Mouse (Mus musculus) neural tube, embryonic 11.5 days (tissue): Measurements from ENCODE around the gene Rpl13. TPM values are rescaled to one million over a fixed set of nuclear protein-coding genes. Genes with fewer than 3 reads are reported as not detected.

Experiments used
- ATAC-seq: fragments of 200-750 bp; cut with Nextera tagmentation; 2 replicates; pipeline ENCODE4 v1.8.0; 2017; ENCODE audit warnings: moderate number of reproducible peaks, mild to moderate bottlenecking, moderate TSS enrichment, moderate library complexity; ENCODE audit not compliant: insufficient read depth, low FRiP score, low TSS enrichment
- DNase-seq: peaks from one replicate; pipeline ENCODE4 v3.0.0-alpha.2; 2015; ENCODE audit warnings: low spot score
- H3K27ac ChIP-seq: fragments of 300-500 bp; sonication (generic); 2 replicates; pipeline ENCODE4 v1.5.1; 2014; ENCODE audit warnings: low read depth, mild to moderate bottlenecking, low read length
- H3K27me3 ChIP-seq: fragments of 300-500 bp; sonication (generic); 2 replicates; pipeline ENCODE4 v1.6.1; 2014; ENCODE audit warnings: mild to moderate bottlenecking, low read length, mixed read lengths; ENCODE audit not compliant: control insufficient read depth, insufficient read depth
- H3K36me3 ChIP-seq: fragments of 300-500 bp; sonication (generic); 2 replicates; pipeline ENCODE4 v1.6.1; 2014; ENCODE audit warnings: mild to moderate bottlenecking, low read length, moderate library complexity, mixed read lengths; ENCODE audit not compliant: control insufficient read depth, insufficient read depth
- H3K4me1 ChIP-seq: fragments of 300-500 bp; sonication (generic); 2 replicates; pipeline ENCODE4 v1.6.1; 2014; ENCODE audit warnings: low read length, mixed read lengths; ENCODE audit not compliant: control insufficient read depth, insufficient read depth
- H3K4me2 ChIP-seq: fragments of 300-500 bp; sonication (generic); 2 replicates; pipeline ENCODE4 v1.6.1; 2014; ENCODE audit warnings: low read depth, mild to moderate bottlenecking, moderate library complexity
- H3K4me3 ChIP-seq: fragments of 300-500 bp; sonication (generic); 2 replicates; pipeline ENCODE4 v1.5.1; 2014; ENCODE audit warnings: low read depth, low read length
- H3K9ac ChIP-seq: fragments of 300-500 bp; sonication (generic); 2 replicates; pipeline ENCODE4 v1.6.1; 2014; ENCODE audit warnings: mild to moderate bottlenecking, low read length
- H3K9me3 ChIP-seq: fragments of 300-500 bp; sonication (generic); 2 replicates; pipeline ENCODE4 v1.6.1; 2016; ENCODE audit warnings: low read length; ENCODE audit not compliant: control insufficient read depth
- WGBS: fragments of 180-500 bp; shearing (Covaris S2); extraction: QIAGEN DNeasy Blood & Tissue Kit; methylation state at CpG from one replicate; pipeline ENCODE4 v1.1.7; 2014; 5-methylcytosine and 5-hydroxymethylcytosine counted together
- polyA plus RNA-seq: library from polyadenylated mRNA; unstranded; fragments of >200 nt; fragmentation: Nextera tagmentation; extraction: Ambion mirVana; gene quantifications from 2 replicates; pipeline ENCODE4 v1.2.1, GENCODE M21; 2014

The Rpl13 gene
- 1,194 and 1,271 TPM in 2 replicates for polyA plus RNA-seq

DNA sequence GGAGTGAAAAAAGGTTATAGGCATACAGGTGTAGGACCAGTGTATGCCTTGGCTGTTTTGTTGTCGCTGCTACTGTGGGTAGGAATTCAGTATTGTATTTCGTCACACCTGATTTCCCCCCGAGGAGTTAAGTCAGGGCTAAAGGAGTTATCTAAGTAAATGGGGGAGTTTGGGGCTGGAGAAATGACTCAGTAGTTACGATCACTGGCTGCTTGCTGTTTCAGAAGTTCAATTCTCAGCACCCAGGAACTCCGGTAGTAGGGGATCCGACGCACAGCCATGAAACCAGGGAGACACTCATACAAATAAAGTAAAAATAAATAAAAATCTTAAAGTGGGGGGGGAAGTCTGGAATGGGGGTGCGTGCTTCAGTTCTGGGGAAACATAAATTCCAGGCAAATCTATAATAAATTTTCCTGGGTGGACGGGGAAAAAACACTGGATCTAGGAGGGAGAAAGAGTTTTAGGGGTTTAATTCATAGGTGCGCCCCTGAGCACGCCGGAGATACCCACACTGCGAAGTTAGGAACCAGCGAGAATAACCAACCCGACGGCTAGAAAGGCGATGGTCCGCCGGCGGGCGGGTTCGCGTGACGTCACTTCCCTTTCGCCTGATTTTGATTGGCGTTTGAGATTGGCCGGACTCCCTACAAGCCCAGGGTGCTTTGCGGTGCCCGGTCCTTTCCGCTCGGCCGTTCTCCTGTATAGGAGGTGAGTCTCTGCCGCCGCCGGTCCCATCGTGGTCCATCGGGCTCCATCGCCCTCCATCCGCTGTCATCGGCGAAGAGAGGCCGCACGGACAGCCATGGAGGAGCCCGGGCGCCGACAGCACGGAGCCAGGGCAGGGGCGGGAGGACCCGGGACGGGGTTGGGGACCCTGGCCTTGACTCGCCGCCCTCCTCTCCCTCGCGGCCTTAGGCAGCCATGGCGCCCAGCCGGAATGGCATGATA, at the start of gene Rpl13:
Gene Rpl13, plus strand, starts transcription at position 616 of the 951 bp plus-strand sequence.
- Histone ChIP-seq H3K4me3 (peak within 1 kb of the TSS; percentile 95), H3K27ac (peak within 1 kb of the TSS; percentile 93), H3K4me2 (peak within 1 kb of the TSS; percentile 95), H3K27me3 (no peaks in the 10 kb centered on the region), H3K9ac (peak within 1 kb of the TSS; percentile 97), H3K36me3 (peaks cover 14% of the 10 kb centered on the region), H3K4me1 (peaks cover 8% of the 10 kb centered on the region), H3K9me3 (no peaks in the 10 kb centered on the region)
- WGBS: 2% methylated on average over 54 of the region's 56 CpGs
- peak; percentile 95 for ATAC-seq
- DNase-seq: peak; percentile 96

DNA sequence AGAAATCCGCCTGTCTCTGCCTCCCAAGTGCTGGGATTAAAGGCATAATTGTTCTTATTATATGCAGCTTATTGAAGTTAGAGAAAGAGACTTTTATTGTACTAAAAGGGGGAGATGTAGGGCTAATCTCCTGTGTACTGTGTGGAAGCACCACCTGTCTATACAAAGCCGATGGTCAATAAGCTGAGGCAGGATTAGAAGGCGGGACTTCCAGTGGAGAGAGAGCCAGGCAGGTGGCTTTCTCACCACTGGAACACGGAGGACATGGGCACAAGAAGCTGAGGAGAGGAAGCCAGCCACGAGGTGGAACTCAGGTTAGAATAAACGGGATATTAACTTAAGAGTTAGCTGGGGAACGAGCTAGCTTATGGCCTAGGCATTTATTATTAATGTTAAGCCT, 39.4 kb upstream of the Rpl13 start, which contains the start of gene Spg7:
Gene Spg7, plus strand, starts transcription at position 222 of the 400 bp plus-strand sequence.
- Histone ChIP-seq H3K27ac (no peak within 1 kb of the TSS), H3K27me3 (no peaks in the 10 kb centered on the region), H3K4me2 (no peak within 1 kb of the TSS), H3K4me3 (no peak within 1 kb of the TSS; the same call in 1 of the 2 replicates), H3K9me3 (no peaks in the 10 kb centered on the region), H3K4me1 (peaks cover 11% of the 10 kb centered on the region; the same call in 1 of the 2 replicates), H3K36me3 (no peaks in the 10 kb centered on the region), H3K9ac (no peak within 1 kb of the TSS)
- ATAC-seq (no peak), DNase-seq (no peak)
- WGBS: 77% methylated on average over 7 of the region's 7 CpGs

DNA sequence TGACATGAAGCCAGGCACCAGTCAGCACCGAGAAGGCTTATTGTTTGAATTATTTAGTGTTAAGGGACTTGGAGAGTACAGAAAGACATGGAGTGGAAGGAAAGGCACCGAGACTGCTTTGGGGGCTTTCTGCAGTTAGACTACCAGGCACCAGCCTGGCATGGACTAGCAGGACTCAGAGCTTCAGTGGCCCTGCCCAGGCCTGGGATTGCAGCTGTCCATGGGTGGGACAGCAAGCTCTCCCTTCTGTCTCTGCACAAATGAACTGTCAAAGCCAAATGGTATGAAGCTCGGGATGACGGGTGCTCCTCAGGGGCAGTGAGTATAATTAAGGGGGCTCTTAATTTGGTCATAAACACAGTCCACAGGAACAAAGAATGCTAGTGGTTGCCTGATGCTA, 38.1 kb upstream of the Rpl13 start:
- DNase-seq (no peak), ATAC-seq (no peak)
- Histone ChIP-seq H3K4me3 (no peak overlapping the region), H3K36me3 (no peaks in the 10 kb centered on the region; the same call in 1 of the 2 replicates), H3K9ac (no peak overlapping the region; the same call in 1 of the 2 replicates), H3K9me3 (no peaks in the 10 kb centered on the region), H3K4me1 (peaks cover 11% of the 10 kb centered on the region; the same call in 1 of the 2 replicates), H3K27me3 (no peaks in the 10 kb centered on the region), H3K27ac (no peak overlapping the region), H3K4me2 (no peak overlapping the region; the same call in 1 of the 2 replicates)
- 64% methylated on average over 4 of the region's 4 CpGs for WGBS

DNA sequence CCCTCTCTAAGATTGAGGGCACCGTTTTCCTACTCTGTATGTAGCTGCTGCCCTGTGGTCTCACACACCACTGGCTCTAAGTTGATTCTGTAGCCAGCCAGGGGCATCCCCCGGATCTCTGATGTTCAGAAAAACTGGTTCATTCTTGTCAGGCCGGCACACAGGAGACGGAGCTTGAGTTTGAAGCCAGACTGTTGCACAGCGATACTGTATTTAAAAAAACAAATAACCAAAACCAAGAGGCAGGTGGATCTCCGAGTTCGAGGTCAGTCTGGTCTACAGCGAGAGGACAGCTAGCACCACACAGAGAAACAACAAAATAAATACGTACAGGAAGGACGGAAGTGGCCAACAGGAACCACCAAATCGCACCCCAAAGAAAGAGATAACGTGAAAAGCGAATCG, 37.3 kb upstream of the Rpl13 start:
- Histone ChIP-seq H3K4me1 (peaks cover 11% of the 10 kb centered on the region; the same call in 1 of the 2 replicates), H3K36me3 (no peaks in the 10 kb centered on the region; the same call in 1 of the 2 replicates), H3K27me3 (no peaks in the 10 kb centered on the region), H3K27ac (peak overlapping the region; percentile 81), H3K4me3 (peak overlapping the region; percentile 83), H3K4me2 (peak overlapping the region; percentile 51), H3K9me3 (no peaks in the 10 kb centered on the region), H3K9ac (peak overlapping the region; percentile 89)
- ATAC-seq (peak; percentile 17; the same call in 1 of the 2 replicates), DNase-seq (peak; percentile 54)
- 2% methylated on average over 14 of the region's 14 CpGs for WGBS

DNA sequence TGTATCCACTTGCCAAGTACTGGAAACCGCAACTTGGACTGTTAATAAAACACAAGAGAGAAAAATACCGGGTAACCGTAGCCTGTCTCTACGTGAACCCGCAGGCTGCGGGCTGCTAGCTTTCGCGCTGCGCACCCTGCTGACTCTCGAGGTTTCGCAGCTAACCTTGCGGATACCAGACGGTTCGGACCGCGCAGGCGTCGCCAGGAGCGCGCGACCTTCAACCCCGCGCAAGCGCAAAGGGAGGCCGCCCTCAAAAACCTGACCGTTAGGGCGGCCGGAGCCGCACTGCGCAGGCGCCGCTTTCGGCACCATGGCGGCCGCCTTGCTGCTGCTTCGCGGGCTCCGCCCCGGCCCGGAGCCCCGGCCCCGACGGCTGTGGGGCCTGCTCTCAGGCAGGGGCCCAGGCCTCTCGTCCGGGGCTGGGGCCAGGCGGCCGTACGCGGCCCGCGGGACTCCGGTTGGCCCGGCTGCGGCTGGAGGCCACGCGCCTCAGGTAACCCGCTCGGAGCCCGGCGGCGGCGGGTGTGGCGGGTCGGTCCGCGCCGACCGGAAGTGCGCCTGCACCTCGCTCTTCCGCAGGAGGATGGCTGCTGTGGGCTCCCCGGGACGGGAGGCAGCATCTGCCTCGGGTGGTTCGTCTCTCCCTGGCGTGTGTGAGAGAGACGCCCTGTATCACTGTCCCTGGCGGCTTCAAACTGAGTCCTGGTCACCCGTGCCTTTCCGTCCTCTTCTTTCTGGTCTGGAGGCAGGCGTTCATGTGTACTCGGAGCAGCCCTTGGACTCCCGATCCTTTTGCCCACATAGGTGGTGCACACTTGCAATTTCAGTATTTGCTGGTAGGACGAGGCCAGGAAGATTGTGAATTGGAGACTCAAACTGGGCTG, 36.7 kb upstream of the Rpl13 start:
- WGBS: under 1% methylated on average over 75 of the region's 84 CpGs
- Histone ChIP-seq H3K4me1 (peaks cover 11% of the 10 kb centered on the region; the same call in 1 of the 2 replicates), H3K4me2 (peak overlapping the region; percentile 51), H3K36me3 (no peaks in the 10 kb centered on the region; the same call in 1 of the 2 replicates), H3K9ac (peak overlapping the region; percentile 89), H3K27ac (peak overlapping the region; percentile 81), H3K27me3 (no peaks in the 10 kb centered on the region), H3K4me3 (peak overlapping the region; percentile 83), H3K9me3 (no peaks in the 10 kb centered on the region)
- DNase-seq (peak; percentile 99), ATAC-seq (peak; percentile 96)

DNA sequence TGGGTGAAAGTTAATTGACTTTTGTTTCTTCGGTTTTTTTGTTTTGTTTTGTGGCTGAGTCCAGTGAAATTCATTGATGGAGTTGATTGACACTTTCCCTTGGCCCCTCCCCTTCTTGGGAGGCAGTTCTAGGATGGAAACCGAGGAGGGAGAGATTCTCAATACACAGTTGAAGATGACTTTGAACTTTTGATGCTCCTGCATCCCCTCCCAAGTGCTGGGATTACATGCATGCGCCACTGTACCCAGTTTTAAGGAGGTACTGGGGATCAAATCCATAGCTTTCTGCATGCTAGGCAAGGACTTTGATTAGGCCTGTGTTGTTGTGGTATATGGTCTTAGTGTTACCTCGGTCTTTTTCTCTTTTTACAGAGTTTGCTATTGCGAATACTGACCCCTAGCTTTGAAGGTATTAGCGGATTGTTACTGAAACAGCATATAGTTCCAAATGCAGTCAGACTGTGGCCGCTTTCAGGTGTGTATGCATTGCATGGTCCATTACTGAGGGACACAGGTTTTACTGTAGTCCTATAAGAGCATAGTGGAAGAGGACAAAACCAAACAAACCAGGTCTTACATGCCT, 36.0 kb upstream of the Rpl13 start:
- peak overlapping the region; percentile 83 for H3K4me3 ChIP-seq
- WGBS: 46% methylated on average over 7 of the region's 7 CpGs
- DNase-seq (no peak), ATAC-seq (no peak)
- H3K27me3 ChIP-seq: no peaks in the 10 kb centered on the region
- H3K4me1 ChIP-seq: peaks cover 11% of the 10 kb centered on the region; the same call in 1 of the 2 replicates
- no peaks in the 10 kb centered on the region for H3K9me3 ChIP-seq
- H3K9ac ChIP-seq: peak overlapping the region; percentile 89
- peaks cover 3% of the 10 kb centered on the region for H3K36me3 ChIP-seq
- H3K4me2 ChIP-seq: peak overlapping the region; percentile 51
- peak overlapping the region; percentile 81; the same call in 1 of the 2 replicates for H3K27ac ChIP-seq

DNA sequence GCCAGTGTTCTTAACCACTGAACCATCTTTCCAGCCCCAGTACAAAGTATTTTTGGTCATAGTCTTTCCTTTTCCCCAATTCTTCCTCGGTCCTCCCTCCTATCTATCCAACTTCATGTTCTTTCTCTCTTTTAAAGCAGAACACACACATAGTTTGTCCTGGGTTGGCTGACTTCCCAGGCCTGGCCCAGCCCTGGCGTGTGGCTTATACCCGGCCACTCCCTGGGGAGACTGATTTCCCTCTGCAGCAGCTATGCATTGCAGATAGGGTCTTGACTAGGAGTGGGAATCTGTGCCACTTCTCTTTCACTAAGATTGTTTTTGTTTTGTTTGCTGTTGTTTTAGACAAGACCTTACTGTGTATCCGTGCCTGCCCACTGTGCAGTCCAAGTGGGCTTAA, 31.0 kb upstream of the Rpl13 start:
- Histone ChIP-seq H3K27ac (no peak overlapping the region), H3K36me3 (peaks cover 5% of the 10 kb centered on the region), H3K9ac (no peak overlapping the region), H3K4me3 (no peak overlapping the region), H3K9me3 (no peaks in the 10 kb centered on the region), H3K4me2 (no peak overlapping the region), H3K4me1 (peaks cover 3% of the 10 kb centered on the region; the same call in 1 of the 2 replicates), H3K27me3 (no peaks in the 10 kb centered on the region)
- DNase-seq (no peak), ATAC-seq (no peak)
- WGBS: 90% methylated on average over 4 of the region's 4 CpGs

DNA sequence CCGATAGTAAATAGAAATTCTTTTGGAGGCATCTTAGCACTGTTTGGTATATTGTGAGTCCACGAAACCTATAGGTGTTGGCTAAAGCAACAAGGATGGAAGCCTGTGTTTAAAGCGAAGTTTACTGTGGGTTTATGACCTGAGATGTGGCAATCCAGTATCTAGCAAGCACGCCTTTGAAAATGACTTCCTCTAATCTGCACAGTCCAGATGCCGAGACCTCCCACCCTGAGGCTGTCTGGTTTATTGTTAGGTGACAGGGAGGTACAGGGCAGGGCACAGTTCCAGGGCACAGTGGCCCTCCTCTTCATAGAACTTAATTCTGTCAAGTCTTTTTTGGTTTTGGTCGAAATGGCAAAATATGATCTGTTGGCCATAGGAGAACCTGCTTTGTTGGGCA, 24.9 kb upstream of the Rpl13 start:
- 89% methylated on average over 6 of the region's 6 CpGs for WGBS
- Histone ChIP-seq H3K27ac (no peak overlapping the region), H3K9me3 (no peaks in the 10 kb centered on the region), H3K9ac (no peak overlapping the region), H3K27me3 (no peaks in the 10 kb centered on the region), H3K4me1 (no peaks in the 10 kb centered on the region), H3K4me2 (no peak overlapping the region), H3K36me3 (peaks cover 10% of the 10 kb centered on the region), H3K4me3 (no peak overlapping the region)
- no peak for DNase-seq
- no peak for ATAC-seq
